Mouse (Mus musculus): ENCODE results near the gene Fhit.

Gene Fhit

GRCm38 (mm10) chr14:10166641-10167429, 995.0 kb downstream of the Fhit start:
- no peak for DNase-seq (ENCODE audit: low spot score in 2 of 2)

- no peak for DNase-seq (ENCODE audit: low spot score in 2 of 2)
Measured at GRCm38 (mm10) chr14:10149872-10150271, 1012.0 kb downstream of the Fhit start.

DNA sequence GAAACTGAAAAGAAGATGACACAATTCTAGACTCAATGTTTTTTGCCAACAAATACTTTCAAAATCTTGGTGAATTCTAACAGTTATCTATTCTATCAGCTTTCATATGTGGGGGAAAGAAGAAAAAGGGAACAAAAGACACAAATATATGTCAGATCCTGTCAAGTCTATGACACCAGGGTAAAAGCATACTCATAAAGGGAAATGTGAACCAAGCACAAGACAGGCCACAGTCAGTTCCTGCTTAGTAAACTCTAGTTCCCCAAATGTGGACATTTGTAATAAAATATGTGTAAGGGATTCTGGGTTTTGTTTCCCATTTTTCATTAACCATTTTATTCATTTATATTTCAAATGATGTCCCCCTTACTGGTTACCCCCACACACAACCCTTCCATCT, 1022.5 kb downstream of the Fhit start:
- DNase-seq (ENCODE audit: low spot score in 2 of 2): no peak

- DNase-seq (ENCODE audit: low spot score in 2 of 2): no peak
Measured at GRCm38 (mm10) chr14:10133873-10134272, 1028.0 kb downstream of the Fhit start.

DNA sequence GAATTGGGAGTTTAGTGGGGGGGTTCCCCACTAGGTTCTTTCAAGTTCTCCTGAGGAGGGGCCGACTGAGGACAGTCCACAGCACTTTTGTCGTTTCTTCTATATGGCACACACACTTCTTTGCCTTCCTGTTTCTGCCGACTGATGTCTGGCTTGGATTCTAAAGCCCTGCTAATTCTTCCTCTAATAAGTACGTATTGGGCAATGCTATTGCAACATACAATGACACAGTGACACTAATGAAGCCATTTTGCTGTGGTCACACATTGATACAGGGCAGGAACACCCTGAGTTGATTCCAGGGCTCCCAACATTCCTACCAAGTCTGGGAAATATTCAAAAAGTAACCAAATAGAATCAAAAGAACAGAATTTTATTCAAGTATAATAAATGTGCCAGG, 1032.2 kb downstream of the Fhit start:
- DNase-seq (ENCODE audit: low spot score in 2 of 2): no peak

GRCm38 (mm10) chr14:10129088-10129487, 1032.7 kb downstream of the Fhit start:
- no peak for DNase-seq (ENCODE audit: low spot score in 2 of 2)

GRCm38 (mm10) chr14:10126536-10126935, 1035.3 kb downstream of the Fhit start:
- DNase-seq (ENCODE audit: low spot score in 2 of 2): no peak

GRCm38 (mm10) chr14:10122176-10122575, 1039.7 kb downstream of the Fhit start:
- DNase-seq (ENCODE audit: low spot score in 2 of 2): no peak

- DNase-seq (ENCODE audit: low spot score in 2 of 2): no peak
Measured at GRCm38 (mm10) chr14:10096236-10096635, 1065.6 kb downstream of the Fhit start.

- no peak for DNase-seq (ENCODE audit: low spot score in 2 of 2)
Measured at GRCm38 (mm10) chr14:10079062-10079461, 1082.8 kb downstream of the Fhit start.

DNA sequence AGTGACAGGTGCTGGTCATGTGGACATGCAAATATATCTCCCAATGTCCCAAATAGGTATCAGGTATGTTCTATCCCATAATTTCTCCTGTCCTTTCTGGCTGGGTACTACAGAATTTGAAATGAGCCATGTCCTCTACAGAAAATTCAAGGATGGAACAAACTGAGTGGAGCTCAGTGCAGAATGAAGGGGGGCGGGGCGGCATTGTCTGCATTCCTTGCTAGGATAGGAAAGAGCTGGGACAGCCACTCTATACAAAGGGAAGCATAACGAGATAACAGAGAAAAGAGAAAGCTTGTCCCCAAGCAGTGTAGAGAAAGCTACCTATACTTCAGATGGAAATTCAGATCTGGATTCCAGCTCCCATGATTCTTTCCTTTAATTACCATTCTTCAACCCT, 1111.9 kb downstream of the Fhit start:
- no peak for DNase-seq (ENCODE audit: low spot score in 2 of 2)

- DNase-seq (ENCODE audit: low spot score in 2 of 2): no peak
Measured at GRCm38 (mm10) chr14:10047123-10047783, 1114.6 kb downstream of the Fhit start.

- DNase-seq (ENCODE audit: low spot score in 2 of 2): no peak
Measured at GRCm38 (mm10) chr14:10046336-10047122, 1115.3 kb downstream of the Fhit start.

DNA sequence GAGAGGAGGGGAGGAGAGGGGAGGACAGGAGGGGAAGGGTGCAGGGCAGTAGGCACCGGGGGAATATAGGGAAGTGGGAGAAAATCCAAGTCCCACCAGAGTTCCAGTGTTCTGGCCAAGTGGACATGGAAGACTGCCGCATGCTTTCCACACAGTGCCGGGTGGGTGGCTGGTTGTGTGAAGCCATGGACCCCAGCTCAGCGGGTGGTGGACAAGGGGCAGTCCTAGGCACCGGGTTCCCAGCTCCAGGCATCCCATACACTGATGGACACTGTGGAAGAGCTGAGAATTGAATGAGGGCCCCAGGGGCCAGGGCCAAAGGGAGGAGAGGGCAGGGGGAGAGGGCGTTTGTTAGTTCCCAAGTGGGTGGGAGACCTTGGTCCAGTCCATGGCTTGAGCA, 1123.8 kb downstream of the Fhit start:
- DNase-seq (ENCODE audit: low spot score in 2 of 2): no peak

GRCm38 (mm10) chr14:10036685-10037215, 1125.1 kb downstream of the Fhit start:
- no peak for DNase-seq (ENCODE audit: low spot score in 2 of 2)

GRCm38 (mm10) chr14:10035682-10036081, 1126.2 kb downstream of the Fhit start:
- DNase-seq (ENCODE audit: low spot score in 2 of 2): no peak

DNA sequence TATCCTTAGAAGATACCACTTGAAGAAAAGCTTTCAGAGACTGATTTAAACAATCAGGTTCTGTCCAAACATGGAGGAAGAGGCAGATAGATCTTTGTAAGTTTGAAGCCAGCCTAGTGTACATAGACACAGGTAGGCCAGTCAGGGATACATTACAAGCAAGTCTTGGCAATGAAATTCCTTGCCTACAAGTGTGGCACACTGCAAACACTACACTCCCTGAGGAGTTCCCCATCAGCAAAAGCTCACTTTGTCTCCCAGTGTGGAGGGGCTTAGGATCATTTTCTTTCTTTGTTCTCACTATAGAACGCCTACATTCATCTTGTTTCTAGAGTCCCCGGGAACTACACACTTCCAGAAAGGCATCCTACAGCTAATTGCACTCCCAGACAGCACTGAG, 1126.6 kb downstream of the Fhit start:
- no peak for DNase-seq (ENCODE audit: low spot score in 2 of 2)

DNA sequence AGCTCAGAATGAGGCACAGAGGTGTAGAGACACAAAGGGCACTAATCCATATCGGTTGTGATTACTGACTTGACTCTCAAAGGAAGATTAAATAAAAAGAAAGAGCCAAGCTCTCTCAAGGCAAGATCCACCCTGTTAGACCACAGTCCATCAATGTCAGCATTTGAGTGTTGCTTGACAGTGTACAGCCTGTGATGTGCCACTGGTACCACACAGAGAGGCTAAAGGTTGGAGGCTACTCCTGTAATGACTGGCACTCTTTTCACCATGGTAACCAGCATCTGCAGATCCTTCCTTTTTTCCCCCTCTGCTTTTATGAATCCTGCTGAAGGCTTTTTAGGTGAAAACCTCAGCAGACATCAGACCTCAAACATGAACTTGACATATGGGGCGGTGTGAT, 1138.5 kb downstream of the Fhit start:
- no peak for DNase-seq (ENCODE audit: low spot score in 2 of 2)

DNA sequence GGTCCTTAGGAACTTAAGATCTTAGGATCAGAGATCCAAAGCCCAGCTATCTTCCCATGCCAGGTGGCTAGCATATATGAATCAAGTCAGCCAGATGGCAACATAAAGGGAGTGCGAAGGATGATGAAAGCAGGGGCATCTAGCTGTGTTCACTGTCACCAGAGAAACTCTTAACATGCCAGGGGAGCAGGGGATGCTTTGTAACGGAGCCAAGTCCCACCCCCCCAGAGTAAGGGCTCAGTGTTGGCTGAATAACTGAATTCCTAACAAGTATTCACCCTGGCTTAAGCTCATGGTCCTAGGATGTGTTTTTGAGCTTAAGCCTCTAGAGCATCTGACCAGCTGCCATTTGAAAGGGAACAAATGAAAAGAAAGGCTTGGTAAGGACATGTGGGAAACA, 1139.5 kb downstream of the Fhit start:
- DNase-seq (ENCODE audit: low spot score in 2 of 2): no peak

DNA sequence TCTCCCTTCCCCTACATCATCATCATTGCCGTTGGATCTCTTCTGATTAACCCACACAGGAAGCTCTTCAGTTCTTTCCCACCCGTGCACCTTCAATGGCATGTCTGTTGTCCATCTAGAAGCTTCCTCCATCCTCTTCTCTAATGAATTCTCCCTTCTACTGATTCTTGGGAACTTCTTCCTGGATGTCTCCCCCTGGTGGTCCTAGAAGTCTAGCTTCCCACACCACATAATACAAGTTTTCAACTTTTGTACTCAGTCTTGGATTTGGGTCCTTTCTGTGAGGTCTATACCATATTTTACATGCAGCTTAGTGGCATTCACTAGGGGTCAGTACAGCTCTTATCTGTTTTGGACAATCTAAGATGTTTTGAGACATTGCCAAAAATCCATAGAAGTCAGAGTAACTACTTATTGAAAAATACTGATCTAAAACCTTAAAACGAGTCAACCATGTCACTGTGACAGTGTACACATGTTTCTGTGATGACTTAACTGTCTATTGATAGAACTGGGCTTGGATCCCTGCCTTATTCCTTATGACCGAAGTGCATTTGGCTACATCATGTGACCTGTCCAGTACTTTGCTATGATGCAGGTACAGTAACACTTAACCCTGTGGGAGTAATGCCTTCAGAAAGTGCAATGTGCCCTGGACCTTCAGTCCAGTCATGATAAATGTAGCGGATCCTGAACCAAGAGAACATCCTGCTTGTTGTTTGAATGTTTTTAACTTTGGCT, 1141.3 kb downstream of the Fhit start:
- DNase-seq (ENCODE audit: low spot score in 2 of 2): no peak

- no peak for DNase-seq (ENCODE audit: low spot score in 2 of 2)
Measured at GRCm38 (mm10) chr14:10013817-10014266, 1148.0 kb downstream of the Fhit start.
